Mouse (Mus musculus): Measurements from ENCODE around the gene Casq2. TPM values are rescaled to one million over a fixed set of nuclear protein-coding genes. Genes with fewer than 3 reads are reported as not detected.

Gene Casq2
- polyA plus RNA-seq, 1 experiment from 2014 or later, result 15.5 TPM

DNA sequence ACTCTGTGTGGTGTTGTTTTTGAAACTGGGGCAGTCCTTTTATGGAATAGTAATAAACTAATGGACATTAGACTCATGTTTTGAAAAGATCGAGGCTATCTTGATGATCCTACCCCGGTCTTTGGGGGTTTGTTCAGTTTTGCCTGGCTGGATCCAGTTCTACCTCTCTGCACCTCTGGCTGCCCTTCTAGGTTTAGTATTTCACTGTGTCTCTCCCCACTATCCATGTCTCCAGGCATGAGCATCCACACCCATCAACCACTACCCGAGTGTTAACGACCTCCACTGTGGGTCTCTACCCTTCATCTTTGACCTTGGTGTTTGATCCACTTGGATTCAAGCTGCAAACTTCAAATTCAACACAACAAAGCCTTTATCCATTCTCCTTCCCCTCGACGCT lies 60.2 kb downstream of the Casq2 start:
- Histone ChIP-seq H3K4me2 (ENCODE audit: low read depth, low read length) (no peak overlapping the region), H3K27ac (ENCODE audit: low read length) (no peak overlapping the region), H3K4me1 (replicated peaks; ENCODE audit: control insufficient read depth, insufficient read depth, low read length) (peaks cover 14% of the 10 kb centered on the region), H3K36me3 (ENCODE audit: control insufficient read depth, insufficient read depth, low read length) (no peaks in the 10 kb centered on the region), H3K9ac (ENCODE audit: low read length) (no peak overlapping the region), H3K27me3 (ENCODE audit: control insufficient read depth, insufficient read depth, low read depth, low read length) (no peaks in the 10 kb centered on the region), H3K9me3 (ENCODE audit: control insufficient read depth, low read length) (no peaks in the 10 kb centered on the region), H3K4me3 (ENCODE audit: low read length) (no peak overlapping the region)
- 87% methylated on average over 6 of the region's 6 CpGs for WGBS
- no peak for ATAC-seq (ENCODE audit: low read depth)

DNA sequence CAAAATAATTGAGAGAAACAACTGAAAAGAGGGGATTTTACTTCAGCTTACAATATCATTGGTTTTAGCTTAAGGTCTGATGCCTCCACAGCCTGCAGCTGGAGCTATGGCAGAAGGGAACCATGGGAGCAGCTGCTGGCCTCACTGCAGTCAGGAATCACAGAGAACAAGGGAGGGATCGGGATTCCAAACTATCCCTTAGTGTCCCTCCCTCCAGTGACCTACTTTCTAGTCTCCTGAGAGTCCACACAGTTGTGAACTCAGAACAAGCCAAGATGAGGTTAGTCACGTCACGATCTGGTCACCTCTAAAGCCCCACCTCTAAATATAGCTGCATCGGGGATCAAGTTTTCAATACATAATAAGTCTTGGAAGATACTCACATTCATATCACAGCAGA lies 61.0 kb downstream of the Casq2 start:
- Histone ChIP-seq H3K9ac (ENCODE audit: low read length) (no peak overlapping the region), H3K36me3 (ENCODE audit: control insufficient read depth, insufficient read depth, low read length) (no peaks in the 10 kb centered on the region), H3K4me1 (replicated peaks; ENCODE audit: control insufficient read depth, insufficient read depth, low read length) (peaks cover 14% of the 10 kb centered on the region), H3K9me3 (ENCODE audit: control insufficient read depth, low read length) (no peaks in the 10 kb centered on the region), H3K4me2 (ENCODE audit: low read depth, low read length) (no peak overlapping the region), H3K27ac (ENCODE audit: low read length) (no peak overlapping the region), H3K27me3 (ENCODE audit: control insufficient read depth, insufficient read depth, low read depth, low read length) (no peaks in the 10 kb centered on the region), H3K4me3 (ENCODE audit: low read length) (no peak overlapping the region)
- no peak for ATAC-seq (ENCODE audit: low read depth)
- 82% methylated on average over 4 of the region's 4 CpGs for WGBS

DNA sequence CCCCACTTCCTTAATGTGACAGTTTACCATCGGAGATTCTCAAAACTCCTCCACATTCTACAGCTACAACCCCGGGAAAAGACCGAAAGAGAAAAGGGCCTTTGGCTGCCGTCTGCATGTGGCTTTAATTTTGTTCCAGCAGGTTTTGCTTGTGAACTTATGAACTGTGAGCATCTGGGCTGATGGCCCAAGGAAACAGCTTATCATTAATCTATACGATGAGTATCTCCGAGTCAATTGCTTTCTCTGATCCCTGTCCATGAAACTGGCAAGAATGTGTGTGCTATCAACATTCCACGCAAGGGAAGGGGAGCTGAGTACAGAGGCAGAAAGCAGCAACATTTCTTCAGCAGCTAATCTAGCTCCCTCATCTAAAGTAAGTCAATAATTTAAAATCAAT lies 63.7 kb downstream of the Casq2 start:
- 23% methylated on average over 7 of the region's 7 CpGs for WGBS
- no peak overlapping the region for H3K27ac ChIP-seq (ENCODE audit: low read length)

DNA sequence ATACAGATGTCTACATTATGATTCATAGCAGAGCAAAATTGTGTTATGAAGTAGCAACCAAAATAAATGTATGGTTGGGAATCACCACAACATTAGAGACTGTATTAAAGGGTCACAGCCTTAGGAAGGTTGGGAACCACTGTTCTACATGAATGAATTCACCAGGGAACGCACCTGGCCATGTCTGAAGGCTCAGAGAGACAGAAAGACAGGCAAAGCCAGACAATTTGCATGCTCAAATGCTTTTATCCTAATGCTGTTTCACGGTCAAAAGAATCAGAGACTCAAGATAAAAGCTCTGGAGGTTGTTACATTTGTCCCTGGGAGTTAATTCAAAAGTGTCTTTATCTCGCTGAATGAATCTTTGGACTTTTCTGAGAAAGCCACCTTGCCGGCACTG lies 65.6 kb downstream of the Casq2 start:
- H3K27ac ChIP-seq (ENCODE audit: low read length), result peak overlapping the region; percentile 91; the same call in 1 of the 2 replicates

More for the DNA sequence above, 63.7 kb downstream of the Casq2 start:
- Histone ChIP-seq H3K27me3 (ENCODE audit: control insufficient read depth, insufficient read depth, low read depth, low read length) (no peaks in the 10 kb centered on the region), H3K9me3 (ENCODE audit: control insufficient read depth, low read length) (no peaks in the 10 kb centered on the region), H3K4me1 (replicated peaks; ENCODE audit: control insufficient read depth, insufficient read depth, low read length) (peaks cover 15% of the 10 kb centered on the region), H3K4me2 (ENCODE audit: low read depth, low read length) (no peak overlapping the region), H3K9ac (ENCODE audit: low read length) (no peak overlapping the region), H3K4me3 (ENCODE audit: low read length) (no peak overlapping the region), H3K36me3 (ENCODE audit: control insufficient read depth, insufficient read depth, low read length) (no peaks in the 10 kb centered on the region)
- peak; percentile 59 for ATAC-seq (ENCODE audit: low read depth)

GRCm38 (mm10) chr3:102152471-102152870 lies 66.3 kb downstream of the Casq2 start:
- Histone ChIP-seq H3K27ac (ENCODE audit: low read length) (peak overlapping the region; percentile 91), H3K9ac (ENCODE audit: low read length) (peak overlapping the region; percentile 56), H3K4me1 (replicated peaks; ENCODE audit: control insufficient read depth, insufficient read depth, low read length) (peaks cover 15% of the 10 kb centered on the region), H3K9me3 (ENCODE audit: control insufficient read depth, low read length) (no peaks in the 10 kb centered on the region), H3K27me3 (ENCODE audit: control insufficient read depth, insufficient read depth, low read depth, low read length) (no peaks in the 10 kb centered on the region), H3K4me3 (ENCODE audit: low read length) (peak overlapping the region; percentile 8; the same call in 1 of the 2 replicates), H3K4me2 (ENCODE audit: low read depth, low read length) (peak overlapping the region; percentile 33), H3K36me3 (ENCODE audit: control insufficient read depth, insufficient read depth, low read length) (peaks cover 4% of the 10 kb centered on the region; the same call in 1 of the 2 replicates)
- ATAC-seq (ENCODE audit: low read depth), result peak; percentile 20
- 43% methylated on average over 4 of the region's 4 CpGs for WGBS

More for the DNA sequence above, 65.6 kb downstream of the Casq2 start:
- Histone ChIP-seq H3K4me2 (ENCODE audit: low read depth, low read length) (no peak overlapping the region), H3K9me3 (ENCODE audit: control insufficient read depth, low read length) (no peaks in the 10 kb centered on the region), H3K4me3 (ENCODE audit: low read length) (no peak overlapping the region), H3K36me3 (ENCODE audit: control insufficient read depth, insufficient read depth, low read length) (0 out of 2 replicates have a peak, but pooled peaks cover under 1% of the 10 kb centered on the region), H3K9ac (ENCODE audit: low read length) (no peak overlapping the region), H3K27me3 (ENCODE audit: control insufficient read depth, insufficient read depth, low read depth, low read length) (no peaks in the 10 kb centered on the region), H3K4me1 (replicated peaks; ENCODE audit: control insufficient read depth, insufficient read depth, low read length) (peaks cover 15% of the 10 kb centered on the region)
- WGBS, result 70% methylated on average over 4 of the region's 4 CpGs
- ATAC-seq (ENCODE audit: low read depth), result no peak

DNA sequence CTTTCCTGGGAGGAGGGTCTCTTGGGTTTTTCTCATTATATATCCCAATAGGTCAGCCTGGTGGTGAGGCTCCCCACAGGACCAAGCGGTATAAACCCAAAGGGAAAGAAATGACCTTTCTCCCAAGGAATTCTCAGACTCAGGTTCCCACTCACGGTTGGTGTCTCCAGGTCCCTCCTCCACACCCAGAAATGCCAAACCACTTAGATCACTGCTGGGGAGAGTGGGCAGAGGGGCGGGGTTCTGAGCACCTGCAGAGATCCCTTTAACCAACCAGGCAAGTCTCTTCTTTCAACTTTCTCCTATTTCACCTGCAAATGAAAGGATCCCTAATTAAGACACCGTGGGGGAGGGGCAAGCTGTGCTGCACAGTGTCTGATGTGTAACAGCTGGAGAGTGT lies 66.7 kb downstream of the Casq2 start:
- Histone ChIP-seq H3K4me2 (ENCODE audit: low read depth, low read length) (peak overlapping the region; percentile 33), H3K9me3 (ENCODE audit: control insufficient read depth, low read length) (no peaks in the 10 kb centered on the region), H3K9ac (ENCODE audit: low read length) (peak overlapping the region; percentile 56), H3K4me1 (replicated peaks; ENCODE audit: control insufficient read depth, insufficient read depth, low read length) (peaks cover 15% of the 10 kb centered on the region), H3K27ac (ENCODE audit: low read length) (peak overlapping the region; percentile 91), H3K27me3 (ENCODE audit: control insufficient read depth, insufficient read depth, low read depth, low read length) (no peaks in the 10 kb centered on the region), H3K4me3 (ENCODE audit: low read length) (peak overlapping the region; percentile 8; the same call in 1 of the 2 replicates), H3K36me3 (ENCODE audit: control insufficient read depth, insufficient read depth, low read length) (peaks cover 8% of the 10 kb centered on the region; the same call in 1 of the 2 replicates)
- 26% methylated on average over 4 of the region's 4 CpGs for WGBS
- ATAC-seq (ENCODE audit: low read depth), result peak; percentile 83

DNA sequence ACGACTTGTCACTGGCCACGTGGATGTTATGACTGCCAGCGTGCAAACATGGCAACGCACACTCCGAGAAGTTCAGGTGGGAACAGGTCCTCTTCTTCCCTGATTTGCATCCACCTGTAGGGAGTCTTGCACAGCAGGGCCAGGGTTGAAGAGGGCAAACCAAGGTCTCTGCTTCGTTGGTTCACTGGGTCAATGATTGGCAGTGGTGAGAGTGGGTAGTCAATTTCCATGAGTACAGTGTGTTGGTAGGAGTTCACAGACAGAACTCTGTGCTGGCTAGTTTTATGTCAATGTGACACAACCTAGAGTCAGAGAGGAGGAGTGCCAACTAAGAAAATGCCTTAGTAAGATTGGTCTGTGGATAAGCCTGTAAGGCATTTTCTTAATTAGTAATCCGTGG lies 67.9 kb downstream of the Casq2 start:
- H3K4me1 ChIP-seq (replicated peaks; ENCODE audit: control insufficient read depth, insufficient read depth, low read length), result peaks cover 16% of the 10 kb centered on the region
- no peaks in the 10 kb centered on the region for H3K9me3 ChIP-seq (ENCODE audit: control insufficient read depth, low read length)
- ATAC-seq (ENCODE audit: low read depth), result no peak
- no peak overlapping the region for H3K4me3 ChIP-seq (ENCODE audit: low read length)
- no peak overlapping the region for H3K4me2 ChIP-seq (ENCODE audit: low read depth, low read length)
- no peaks in the 10 kb centered on the region for H3K27me3 ChIP-seq (ENCODE audit: control insufficient read depth, insufficient read depth, low read depth, low read length)
- 72% methylated on average over 7 of the region's 7 CpGs for WGBS
- H3K36me3 ChIP-seq (ENCODE audit: control insufficient read depth, insufficient read depth, low read length), result peaks cover 8% of the 10 kb centered on the region; the same call in 1 of the 2 replicates
- no peak overlapping the region for H3K27ac ChIP-seq (ENCODE audit: low read length)
- H3K9ac ChIP-seq (ENCODE audit: low read length), result no peak overlapping the region

DNA sequence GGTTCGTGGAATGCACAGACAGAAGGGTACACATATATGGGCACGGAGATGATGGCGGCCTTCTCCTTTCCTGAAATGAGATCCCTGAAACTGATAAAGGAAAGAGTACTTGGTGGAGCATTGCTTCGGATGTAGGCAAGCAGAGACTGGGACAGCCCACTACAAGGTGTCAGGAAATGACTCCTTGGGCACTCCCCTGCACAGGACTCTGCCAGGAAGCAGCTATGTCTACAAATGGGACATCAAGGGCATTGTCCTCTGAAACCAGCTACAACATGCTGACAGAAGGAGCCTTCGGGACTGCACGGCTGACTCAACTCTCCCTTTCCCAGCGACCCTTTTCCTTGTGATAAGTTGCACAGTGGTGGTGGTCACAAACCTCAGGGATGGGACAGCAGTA lies 70.5 kb downstream of the Casq2 start:
- ATAC-seq (ENCODE audit: low read depth), result no peak
- H3K4me1 ChIP-seq (replicated peaks; ENCODE audit: control insufficient read depth, insufficient read depth, low read length), result peaks cover 17% of the 10 kb centered on the region
- H3K36me3 ChIP-seq (ENCODE audit: control insufficient read depth, insufficient read depth, low read length), result peaks cover 18% of the 10 kb centered on the region
- no peak overlapping the region for H3K4me3 ChIP-seq (ENCODE audit: low read length)
- H3K9ac ChIP-seq (ENCODE audit: low read length), result no peak overlapping the region
- no peaks in the 10 kb centered on the region for H3K27me3 ChIP-seq (ENCODE audit: control insufficient read depth, insufficient read depth, low read depth, low read length)
- H3K9me3 ChIP-seq (ENCODE audit: control insufficient read depth, low read length), result no peaks in the 10 kb centered on the region
- H3K4me2 ChIP-seq (ENCODE audit: low read depth, low read length), result no peak overlapping the region
- 0 out of 2 replicates have a peak overlapping the region, but pooled peaks have one; percentile 29 for H3K27ac ChIP-seq (ENCODE audit: low read length)
- 72% methylated on average over 7 of the region's 7 CpGs for WGBS

- Histone ChIP-seq H3K27ac (ENCODE audit: low read length) (no peak overlapping the region), H3K4me1 (replicated peaks; ENCODE audit: control insufficient read depth, insufficient read depth, low read length) (peaks cover 15% of the 10 kb centered on the region), H3K9ac (ENCODE audit: low read length) (no peak overlapping the region), H3K27me3 (ENCODE audit: control insufficient read depth, insufficient read depth, low read depth, low read length) (no peaks in the 10 kb centered on the region), H3K9me3 (ENCODE audit: control insufficient read depth, low read length) (no peaks in the 10 kb centered on the region), H3K4me3 (ENCODE audit: low read length) (no peak overlapping the region), H3K4me2 (ENCODE audit: low read depth, low read length) (no peak overlapping the region), H3K36me3 (ENCODE audit: control insufficient read depth, insufficient read depth, low read length) (peaks cover 21% of the 10 kb centered on the region)
- 81% methylated on average over 6 of the region's 6 CpGs for WGBS
- ATAC-seq (ENCODE audit: low read depth), result no peak
Measured at GRCm38 (mm10) chr3:102157652-102158051, 71.4 kb downstream of the Casq2 start.
